Mouse (Mus musculus) B cell, adult (primary cell): ENCODE results near the gene Treh. TPM values are rescaled to one million over a fixed set of nuclear protein-coding genes. Genes with fewer than 3 reads are reported as not detected.

ENCODE experiments used
- total RNA-seq: library from RNA; stranded (reverse); gene quantifications from 4 replicates; pipeline ENCODE4 v1.2.4, GENCODE M21; 2023; ENCODE audit not compliant: inconsistent age

Treh gene
- total RNA-seq = not detected in 4 replicates

DNA sequence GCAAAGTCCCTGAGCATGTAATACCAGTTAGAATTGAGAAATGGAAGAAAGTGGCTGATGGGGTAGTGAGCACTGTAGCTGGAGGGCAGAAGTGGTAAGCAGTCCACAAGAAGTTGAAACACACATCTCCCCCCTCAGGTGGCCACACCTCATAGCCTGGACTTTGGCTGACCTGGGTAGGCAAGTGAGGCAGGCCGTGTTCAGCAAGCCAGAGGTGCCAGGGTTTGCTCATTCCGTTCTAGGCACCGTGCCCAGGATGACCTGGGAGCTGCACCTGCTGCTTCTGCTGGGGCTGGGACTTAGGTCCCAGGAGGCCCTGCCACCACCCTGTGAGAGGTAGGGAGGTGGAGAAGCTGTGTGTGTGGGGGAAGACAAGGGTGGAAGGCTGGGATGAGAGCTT is at the start of gene Treh:
Treh (plus strand) TSS at position 229 of the 400 bp plus-strand sequence.

GRCm38 (mm10) chr9:44734524-44735494 is 61.8 kb downstream of the Treh start, which contains the start of gene Phldb1:
Gene Phldb1 (minus strand): TSS chr9:44735198.

Other genes starting within 250 kb of the Treh start
- gene Foxr1, start 232.1 kb upstream of the Treh start, total RNA-seq = 0.27 TPM in 1 of 4 replicates, not detected in the others
- gene Upk2, start 218.3 kb upstream of the Treh start, total RNA-seq = not detected in 4 replicates
- 88.8 to 97.2 TPM (median 89.9 TPM) in 4 replicates for gene Bcl9l, start 190.4 kb upstream of the Treh start, total RNA-seq
- gene Cxcr5, start 111.4 kb upstream of the Treh start, total RNA-seq = 281 to 310 TPM (median 298 TPM) in 4 replicates
- gene Ddx6, start 68.3 kb upstream of the Treh start, total RNA-seq = 282 to 309 TPM (median 299 TPM) in 4 replicates
- 0.48 to 0.63 TPM in 2 of 4 replicates, not detected in the others for gene Phldb1, start 62.0 kb downstream of the Treh start, total RNA-seq
- 126 to 143 TPM (median 137 TPM) in 4 replicates for gene Arcn1, start 94.6 kb downstream of the Treh start, total RNA-seq
- gene Ift46, start 94.7 kb downstream of the Treh start, total RNA-seq = 55.0 to 66.8 TPM (median 59.2 TPM) in 4 replicates
- 0.64 to 0.87 TPM (median 0.64 TPM) in 3 of 4 replicates, not detected in the other for gene Tmem25, start 126.1 kb downstream of the Treh start, total RNA-seq
- 3.3 to 6.1 TPM (median 4.9 TPM) in 4 replicates for gene Ttc36, start 129.8 kb downstream of the Treh start, total RNA-seq
- gene Kmt2a, start 208.1 kb downstream of the Treh start, total RNA-seq = 109 to 145 TPM (median 140 TPM) in 4 replicates
- gene Atp5l, start 247.5 kb downstream of the Treh start, total RNA-seq = 137 to 172 TPM (median 149 TPM) in 4 replicates